Mouse (Mus musculus) liver, embryonic 14.5 days (tissue): ENCODE data around the gene Gm49353. TPM values are rescaled to one million over a fixed set of nuclear protein-coding genes. Genes with fewer than 3 reads are reported as not detected.

Source experiments
- ATAC-seq: fragments of 200-750 bp; cut with Nextera tagmentation; 2 replicates; pipeline ENCODE4 v1.8.0; 2017; ENCODE audit warnings: moderate number of reproducible peaks, mild to moderate bottlenecking, moderate library complexity; ENCODE audit not compliant: insufficient read depth
- DNase-seq, 3 experiments: peaks; one replicate each; pipeline ENCODE4 v3.0.0-alpha.2; 2012 to 2013; ENCODE audit warnings: low read depth in 3 of 3, low spot score in 3 of 3
- H3K27ac ChIP-seq: fragments of 300-500 bp; sonication (generic); 2 replicates; pipeline ENCODE4 v1.5.1; 2014; ENCODE audit warnings: moderate library complexity, mild to moderate bottlenecking, control low read depth, inconsistent platforms
- H3K27me3 ChIP-seq: fragments of 300-500 bp; sonication (generic); 2 replicates; pipeline ENCODE4 v1.6.1; 2014; ENCODE audit warnings: mild to moderate bottlenecking, low read length, moderate library complexity; ENCODE audit not compliant: control insufficient read depth, insufficient read depth
- H3K36me3 ChIP-seq: fragments of 300-500 bp; sonication (generic); replicated peaks from 2 replicates; pipeline ENCODE4 v1.6.1; 2014; ENCODE audit warnings: low read depth; ENCODE audit not compliant: control insufficient read depth, insufficient read depth
- H3K4me1 ChIP-seq, 2 experiments: fragments of 200-500 bp in 1 of 2; fragments of 300-500 bp in 1 of 2; sonication (generic) in 1 of 2; replicated peaks; 2 replicates each; pipeline ENCODE4 v1.6.1; 2012 to 2014; ENCODE audit warnings: antibody characterized with exemption in 1 of 2, inconsistent platforms in 1 of 2, low read length in 1 of 2; ENCODE audit not compliant: control insufficient read depth in 2 of 2, insufficient read depth in 2 of 2
- H3K4me2 ChIP-seq: fragments of 300-500 bp; sonication (generic); 2 replicates; pipeline ENCODE4 v1.6.1; 2014; ENCODE audit warnings: low read depth, mild to moderate bottlenecking, control low read depth, moderate library complexity
- H3K4me3 ChIP-seq, 2 experiments: fragments of 200-500 bp in 1 of 2; fragments of 300-500 bp in 1 of 2; sonication (generic) in 1 of 2; 2 replicates each; pipeline ENCODE4 v1.5.1; 2012 to 2014; ENCODE audit warnings: low read depth in 2 of 2, low read length in 2 of 2, mild to moderate bottlenecking in 2 of 2, control low read depth in 1 of 2, inconsistent platforms in 1 of 2, moderate library complexity in 1 of 2; ENCODE audit not compliant: insufficient read depth in 1 of 2
- H3K9ac ChIP-seq: fragments of 300-500 bp; sonication (generic); replicated peaks from 2 replicates; pipeline ENCODE4 v1.6.1; 2014; ENCODE audit warnings: mild to moderate bottlenecking, control low read depth, moderate library complexity
- H3K9me3 ChIP-seq: fragments of 300-500 bp; sonication (generic); 2 replicates; pipeline ENCODE4 v1.6.1; 2016; ENCODE audit warnings: low read length, mixed read lengths; ENCODE audit not compliant: control insufficient read depth
- CTCF ChIP-seq: IDR thresholded peaks from 2 replicates; pipeline ENCODE4 v1.5.1; 2016; ENCODE audit warnings: antibody characterized with exemption, low read depth, control low read depth
- EP300 ChIP-seq: IDR thresholded peaks from 2 replicates; pipeline ENCODE4 v1.6.1; 2016; ENCODE audit warnings: antibody characterized with exemption, low read depth
- WGBS: fragments of 180-500 bp; shearing (Covaris S2); extraction: QIAGEN DNeasy Blood & Tissue Kit; methylation state at CpG from one replicate; pipeline ENCODE4 v1.1.7; 2014; ENCODE audit not compliant: insufficient replicate concordance; 5-methylcytosine and 5-hydroxymethylcytosine counted together
- polyA plus RNA-seq, 2 experiments: library from polyadenylated mRNA; depleted of rRNA in 1 of 2; stranded (reverse) in 1 of 2; unstranded in 1 of 2; fragments of >200 nt; fragmentation: Nextera tagmentation in 1 of 2; extraction: Ambion mirVana in 1 of 2; gene quantifications; 2 replicates each; pipeline versions ENCODE4 v1.2.1 to v1.2.3; 2012 to 2014

The Gm49353 gene
- polyA plus RNA-seq (2012; rRNA removed) (not detected in 2 replicates), polyA plus RNA-seq (2014; fragmentation: Nextera tagmentation; extraction: Ambion mirVana) (not detected in 2 replicates)

DNA sequence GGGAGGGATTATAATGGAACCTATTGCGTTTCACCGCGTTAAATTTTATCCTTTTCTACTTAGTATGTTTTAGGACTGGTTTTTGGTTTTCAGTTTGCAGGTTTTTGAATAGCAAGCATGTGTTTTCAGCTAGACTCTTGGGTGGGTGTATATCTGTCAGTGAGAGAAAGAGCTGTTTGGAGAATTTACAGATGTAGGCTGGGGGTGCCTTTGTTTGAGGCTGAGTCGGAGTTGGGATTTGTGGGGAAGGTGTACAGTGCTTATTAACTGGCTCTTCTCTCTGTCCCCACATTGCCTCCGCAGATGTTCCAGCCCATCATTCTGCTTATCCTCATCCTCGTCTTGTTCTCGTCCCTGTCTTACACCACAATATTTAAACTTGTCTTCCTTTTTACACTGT is at the start of gene Gm49353:
TSS of gene Gm49353 (plus strand) at position 313 of the 400 bp plus-strand sequence.
- TF ChIP-seq EP300: no peak
- no peak for TF ChIP-seq CTCF
- H3K27ac ChIP-seq: no peak within 1 kb of the TSS
- DNase-seq: no peak
- H3K27me3 ChIP-seq: no peaks in the 10 kb centered on the region
- 63% methylated on average over 7 of the region's 7 CpGs for WGBS
- no peak within 1 kb of the TSS for H3K9ac ChIP-seq
- H3K4me3 ChIP-seq: no peak within 1 kb of the TSS
- H3K4me1 ChIP-seq: no peaks in the 10 kb centered on the region
- H3K4me2 ChIP-seq: no peak within 1 kb of the TSS
- no peaks in the 10 kb centered on the region for H3K36me3 ChIP-seq
- ATAC-seq: no peak
- no peaks in the 10 kb centered on the region; the same call in 1 of the 2 replicates for H3K9me3 ChIP-seq

GRCm38 (mm10) chr10:29155304-29155703 is 43.5 kb upstream of the Gm49353 start:
- no peaks in the 10 kb centered on the region for H3K9me3 ChIP-seq
- TF ChIP-seq EP300: no peak
- TF ChIP-seq CTCF: no peak
- no peak for DNase-seq
- H3K36me3 ChIP-seq: no peaks in the 10 kb centered on the region
- H3K9ac ChIP-seq: no peak overlapping the region
- H3K27ac ChIP-seq: no peak overlapping the region
- no peak overlapping the region for H3K4me3 ChIP-seq
- H3K27me3 ChIP-seq: no peaks in the 10 kb centered on the region
- no peaks in the 10 kb centered on the region for H3K4me1 ChIP-seq
- ATAC-seq: no peak
- no peak overlapping the region for H3K4me2 ChIP-seq
- WGBS: 70% methylated on average over 3 of the region's 3 CpGs

- DNase-seq (no peak), ATAC-seq (no peak)
- no peak for TF ChIP-seq EP300
- no peak for TF ChIP-seq CTCF
- no peak overlapping the region for H3K9ac ChIP-seq
- H3K36me3 ChIP-seq: no peaks in the 10 kb centered on the region
- no peaks in the 10 kb centered on the region for H3K9me3 ChIP-seq
- 59% methylated on average over 2 of the region's 2 CpGs for WGBS
- no peak overlapping the region for H3K4me2 ChIP-seq
- no peak overlapping the region for H3K4me3 ChIP-seq
- no peaks in the 10 kb centered on the region for H3K27me3 ChIP-seq
- H3K27ac ChIP-seq: no peak overlapping the region
- H3K4me1 ChIP-seq: no peaks in the 10 kb centered on the region
These were observed 37.1 kb upstream of the Gm49353 start for GRCm38 (mm10) chr10:29161664-29162063.

DNA sequence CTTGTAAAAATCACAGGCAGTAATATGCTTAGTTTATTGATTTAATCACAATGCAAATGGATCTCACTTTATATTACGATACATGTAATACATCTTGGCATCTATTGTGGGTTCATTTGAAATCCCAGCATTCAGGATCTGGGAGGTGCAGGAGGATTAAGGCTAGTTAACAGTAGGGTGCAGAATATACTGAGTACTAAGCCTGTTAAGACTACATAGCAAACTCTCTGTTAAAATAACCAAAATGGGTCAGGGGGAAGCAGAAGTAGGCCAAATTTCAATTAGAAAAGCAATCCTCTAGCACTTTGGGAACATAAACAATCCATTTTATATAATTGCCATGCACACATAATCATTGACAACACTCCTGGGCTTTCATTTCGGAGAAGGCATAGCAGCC is 25.0 kb upstream of the Gm49353 start:
- ATAC-seq: no peak
- H3K9ac ChIP-seq: no peak overlapping the region
- H3K4me2 ChIP-seq: no peak overlapping the region
- no peak for DNase-seq
- H3K4me1 ChIP-seq: no peaks in the 10 kb centered on the region
- 43% methylated on average over 2 of the region's 2 CpGs for WGBS
- no peak for TF ChIP-seq CTCF
- TF ChIP-seq EP300: no peak
- H3K36me3 ChIP-seq: no peaks in the 10 kb centered on the region
- H3K27ac ChIP-seq: no peak overlapping the region
- no peaks in the 10 kb centered on the region for H3K9me3 ChIP-seq
- H3K4me3 ChIP-seq: no peak overlapping the region
- H3K27me3 ChIP-seq: no peaks in the 10 kb centered on the region

DNA sequence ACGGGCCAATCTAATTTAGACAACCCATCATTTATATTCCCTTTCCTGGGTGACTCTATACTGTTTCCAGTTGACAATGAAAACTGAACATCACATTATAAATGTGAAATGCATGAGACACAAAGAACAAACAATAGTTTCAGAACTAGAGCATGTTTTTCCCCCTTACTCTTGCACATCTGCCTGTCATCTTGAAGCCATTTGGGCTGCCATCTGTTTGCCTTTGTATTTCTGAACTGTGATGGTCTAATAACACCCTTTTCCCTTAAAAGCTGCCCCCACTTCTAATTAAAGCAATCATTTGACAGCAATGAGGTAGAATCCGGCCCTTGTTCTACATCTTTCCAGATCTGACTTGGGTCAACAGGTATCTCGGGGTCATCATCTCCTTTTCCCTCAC is 23.1 kb upstream of the Gm49353 start:
- TF ChIP-seq EP300: no peak
- no peak for TF ChIP-seq CTCF
- Histone ChIP-seq H3K36me3 (no peaks in the 10 kb centered on the region), H3K4me3 (no peak overlapping the region), H3K9ac (no peak overlapping the region), H3K4me2 (no peak overlapping the region), H3K9me3 (no peaks in the 10 kb centered on the region), H3K4me1 (no peaks in the 10 kb centered on the region), H3K27ac (no peak overlapping the region), H3K27me3 (no peaks in the 10 kb centered on the region)
- ATAC-seq (no peak), DNase-seq (no peak)
- WGBS: 53% methylated on average over 3 of the region's 3 CpGs
